Mouse (Mus musculus): ENCODE data around the gene Fbxl8. TPM values are rescaled to one million over a fixed set of nuclear protein-coding genes. Genes with fewer than 3 reads are reported as not detected.
A peak's percentile ranks its signal among the peaks of the same experiment; 100 is the strongest.

Fbxl8 gene
- polyA plus RNA-seq, 1 experiment from 2014 or later = 3.1 TPM

- Histone ChIP-seq H3K9ac (replicated peaks; ENCODE audit: low read length) (peak overlapping the region; percentile 88), H3K4me2 (replicated peaks; ENCODE audit: low read depth, low read length) (peak overlapping the region; percentile 97), H3K4me3 (ENCODE audit: low read length) (peak overlapping the region; percentile 97), H3K27me3 (ENCODE audit: insufficient read depth, low read length) (no peaks in the 10 kb centered on the region), H3K9me3 (ENCODE audit: low read length) (no peaks in the 10 kb centered on the region), H3K27ac (ENCODE audit: low read length) (no peak overlapping the region; the same call in 1 of the 2 replicates), H3K36me3 (ENCODE audit: insufficient read depth, low read length) (peaks cover 41% of the 10 kb centered on the region), H3K4me1 (ENCODE audit: insufficient read depth, low read length) (peaks cover 19% of the 10 kb centered on the region)
- 52% methylated on average over 18 of the region's 18 CpGs for WGBS
- ATAC-seq (ENCODE audit: low FRiP score, low TSS enrichment) = no peak
These were observed 34.2 kb downstream of the Fbxl8 start for GRCm38 (mm10) chr8:105298351-105299252.

- H3K36me3 ChIP-seq (ENCODE audit: insufficient read depth, low read length) = peaks cover 51% of the 10 kb centered on the region
- WGBS = 95% methylated on average over 8 of the region's 8 CpGs
- no peak for ATAC-seq (ENCODE audit: low FRiP score, low TSS enrichment)
These were observed 35.5 kb downstream of the Fbxl8 start for GRCm38 (mm10) chr8:105299962-105300361.

GRCm38 (mm10) chr8:105303396-105303795 lies 38.9 kb downstream of the Fbxl8 start:
- no peak for ATAC-seq (ENCODE audit: low FRiP score, low TSS enrichment)
- Histone ChIP-seq H3K9me3 (ENCODE audit: low read length) (no peaks in the 10 kb centered on the region), H3K27ac (ENCODE audit: low read length) (no peak overlapping the region), H3K27me3 (ENCODE audit: insufficient read depth, low read length) (no peaks in the 10 kb centered on the region), H3K4me1 (ENCODE audit: insufficient read depth, low read length) (peaks cover 32% of the 10 kb centered on the region), H3K9ac (replicated peaks; ENCODE audit: low read length) (no peak overlapping the region), H3K4me3 (ENCODE audit: low read length) (no peak overlapping the region), H3K36me3 (ENCODE audit: insufficient read depth, low read length) (peaks cover 71% of the 10 kb centered on the region), H3K4me2 (replicated peaks; ENCODE audit: low read depth, low read length) (no peak overlapping the region)
- WGBS = 86% methylated on average over 8 of the region's 8 CpGs

More at GRCm38 (mm10) chr8:105299962-105300361, 35.5 kb downstream of the Fbxl8 start:
- Histone ChIP-seq H3K4me2 (replicated peaks; ENCODE audit: low read depth, low read length) (no peak overlapping the region), H3K27me3 (ENCODE audit: insufficient read depth, low read length) (no peaks in the 10 kb centered on the region), H3K4me3 (ENCODE audit: low read length) (no peak overlapping the region), H3K9me3 (ENCODE audit: low read length) (no peaks in the 10 kb centered on the region), H3K4me1 (ENCODE audit: insufficient read depth, low read length) (peaks cover 27% of the 10 kb centered on the region), H3K27ac (ENCODE audit: low read length) (no peak overlapping the region), H3K9ac (replicated peaks; ENCODE audit: low read length) (no peak overlapping the region)

- Histone ChIP-seq H3K4me1 (ENCODE audit: insufficient read depth, low read length) (peaks cover 27% of the 10 kb centered on the region), H3K9me3 (ENCODE audit: low read length) (no peaks in the 10 kb centered on the region), H3K27ac (ENCODE audit: low read length) (no peak overlapping the region), H3K4me3 (ENCODE audit: low read length) (no peak overlapping the region), H3K36me3 (ENCODE audit: insufficient read depth, low read length) (peaks cover 74% of the 10 kb centered on the region), H3K9ac (replicated peaks; ENCODE audit: low read length) (no peak overlapping the region), H3K4me2 (replicated peaks; ENCODE audit: low read depth, low read length) (no peak overlapping the region), H3K27me3 (ENCODE audit: insufficient read depth, low read length) (no peaks in the 10 kb centered on the region)
- ATAC-seq (ENCODE audit: low FRiP score, low TSS enrichment) = no peak
- 80% methylated on average over 9 of the region's 9 CpGs for WGBS
These were observed 39.4 kb downstream of the Fbxl8 start for GRCm38 (mm10) chr8:105303874-105304273.

DNA sequence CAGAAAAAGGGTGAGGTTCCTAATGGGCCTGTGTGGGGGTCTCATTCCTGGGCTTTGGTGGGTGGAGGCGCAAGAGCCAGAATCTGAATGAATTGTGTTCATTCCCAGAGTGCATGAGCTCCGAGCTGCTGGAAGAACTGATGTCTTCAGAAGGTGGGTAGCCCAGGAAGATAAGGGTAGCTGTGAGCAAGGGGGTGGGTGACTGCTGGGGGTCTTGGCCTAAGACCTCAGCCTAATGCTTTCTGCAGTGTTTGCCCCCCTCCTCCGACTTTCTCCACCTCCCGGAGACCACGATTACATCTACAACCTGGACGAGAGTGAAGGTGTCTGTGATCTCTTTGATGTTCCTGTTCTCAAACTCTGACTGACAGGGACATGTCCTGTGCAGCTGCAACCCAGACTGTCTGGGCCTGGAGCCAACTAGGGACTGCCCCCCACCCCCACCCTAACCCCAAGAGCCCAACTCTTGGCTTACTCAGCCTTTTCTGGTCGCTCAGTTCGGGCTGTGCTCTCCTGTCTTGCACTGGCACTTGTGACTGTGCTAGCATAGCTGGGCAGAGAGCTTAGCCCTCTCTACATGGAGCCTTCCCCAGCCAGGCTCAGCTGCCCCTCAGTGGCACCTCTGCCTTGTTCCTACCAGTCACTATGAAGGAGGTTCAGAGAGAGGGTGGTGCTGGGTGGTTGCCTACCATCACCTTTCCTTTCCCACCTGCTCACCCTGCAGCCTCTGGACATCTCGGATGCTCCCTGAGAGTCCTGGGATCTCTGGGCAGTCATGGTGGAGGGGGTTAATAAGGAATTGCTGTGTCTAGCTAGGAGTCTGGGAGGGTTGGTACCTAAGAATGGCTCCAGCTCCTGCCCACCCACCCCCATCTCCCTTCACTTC lies 40.1 kb downstream of the Fbxl8 start:
- no peaks in the 10 kb centered on the region for H3K9me3 ChIP-seq (ENCODE audit: low read length)
- no peak overlapping the region for H3K9ac ChIP-seq (replicated peaks; ENCODE audit: low read length)
- no peak overlapping the region for H3K4me2 ChIP-seq (replicated peaks; ENCODE audit: low read depth, low read length)
- H3K36me3 ChIP-seq (ENCODE audit: insufficient read depth, low read length) = peaks cover 77% of the 10 kb centered on the region
- no peak overlapping the region for H3K4me3 ChIP-seq (ENCODE audit: low read length)
- H3K4me1 ChIP-seq (ENCODE audit: insufficient read depth, low read length) = peaks cover 24% of the 10 kb centered on the region
- H3K27me3 ChIP-seq (ENCODE audit: insufficient read depth, low read length) = no peaks in the 10 kb centered on the region
- no peak for ATAC-seq (ENCODE audit: low FRiP score, low TSS enrichment)
- peak overlapping the region; percentile 55 for H3K27ac ChIP-seq (ENCODE audit: low read length)
- WGBS = 64% methylated on average over 9 of the region's 9 CpGs

- no peaks in the 10 kb centered on the region for H3K9me3 ChIP-seq (ENCODE audit: low read length)
- H3K4me1 ChIP-seq (ENCODE audit: insufficient read depth, low read length) = peaks cover 24% of the 10 kb centered on the region
- peak within 1 kb of the TSS; percentile 65 for H3K9ac ChIP-seq (replicated peaks; ENCODE audit: low read length)
- 4% methylated on average over 29 of the region's 30 CpGs for WGBS
- H3K27me3 ChIP-seq (ENCODE audit: insufficient read depth, low read length) = no peaks in the 10 kb centered on the region
- peak; percentile 94 for ATAC-seq (ENCODE audit: low FRiP score, low TSS enrichment)
- peak within 1 kb of the TSS; percentile 82 for H3K27ac ChIP-seq (ENCODE audit: low read length)
- peak within 1 kb of the TSS; percentile 44 for H3K4me3 ChIP-seq (ENCODE audit: low read length)
- H3K4me2 ChIP-seq (replicated peaks; ENCODE audit: low read depth, low read length) = peak within 1 kb of the TSS; percentile 63
- peaks cover 72% of the 10 kb centered on the region for H3K36me3 ChIP-seq (ENCODE audit: insufficient read depth, low read length)
These were observed 41.0 kb downstream of the Fbxl8 start, which contains the start of gene Elmo3 for GRCm38 (mm10) chr8:105305211-105306145. TSS of gene Elmo3 (plus strand) at chr8:105305601.

DNA sequence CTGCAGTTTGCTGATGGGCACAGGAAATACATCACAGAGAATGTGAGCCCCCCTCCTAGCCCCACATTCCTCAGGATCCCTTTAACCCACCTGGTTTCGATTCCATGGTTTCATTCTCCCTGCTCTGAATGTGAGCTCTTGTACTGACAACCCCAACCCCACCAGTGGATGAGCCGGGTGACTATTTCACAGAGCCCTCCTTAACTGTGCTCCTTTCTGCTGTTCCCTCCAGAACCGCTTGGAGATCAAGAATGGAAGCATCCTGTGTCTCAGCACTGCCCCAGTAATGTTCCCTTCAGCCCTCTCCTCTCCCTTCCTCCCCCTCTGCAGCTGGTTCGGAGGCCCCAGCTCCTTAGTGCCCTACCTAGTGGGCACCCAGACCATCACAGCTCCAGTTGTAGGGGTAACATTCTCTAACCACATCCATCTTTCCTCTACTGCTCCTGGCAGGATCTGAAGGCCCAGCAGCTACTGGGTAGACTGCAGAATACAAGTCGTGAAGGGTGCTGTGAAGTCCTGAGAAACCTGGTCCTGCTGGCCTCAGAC lies 41.8 kb downstream of the Fbxl8 start:
- WGBS = 52% methylated on average over 5 of the region's 5 CpGs
- Histone ChIP-seq H3K27me3 (ENCODE audit: insufficient read depth, low read length) (no peaks in the 10 kb centered on the region), H3K27ac (ENCODE audit: low read length) (peak overlapping the region; percentile 32; the same call in 1 of the 2 replicates), H3K9me3 (ENCODE audit: low read length) (no peaks in the 10 kb centered on the region), H3K4me1 (ENCODE audit: insufficient read depth, low read length) (peaks cover 24% of the 10 kb centered on the region), H3K9ac (replicated peaks; ENCODE audit: low read length) (peak overlapping the region; percentile 65), H3K4me3 (ENCODE audit: low read length) (peak overlapping the region; percentile 44), H3K4me2 (replicated peaks; ENCODE audit: low read depth, low read length) (peak overlapping the region; percentile 63), H3K36me3 (ENCODE audit: insufficient read depth, low read length) (peaks cover 66% of the 10 kb centered on the region)
- ATAC-seq (ENCODE audit: low FRiP score, low TSS enrichment) = peak; percentile 28

DNA sequence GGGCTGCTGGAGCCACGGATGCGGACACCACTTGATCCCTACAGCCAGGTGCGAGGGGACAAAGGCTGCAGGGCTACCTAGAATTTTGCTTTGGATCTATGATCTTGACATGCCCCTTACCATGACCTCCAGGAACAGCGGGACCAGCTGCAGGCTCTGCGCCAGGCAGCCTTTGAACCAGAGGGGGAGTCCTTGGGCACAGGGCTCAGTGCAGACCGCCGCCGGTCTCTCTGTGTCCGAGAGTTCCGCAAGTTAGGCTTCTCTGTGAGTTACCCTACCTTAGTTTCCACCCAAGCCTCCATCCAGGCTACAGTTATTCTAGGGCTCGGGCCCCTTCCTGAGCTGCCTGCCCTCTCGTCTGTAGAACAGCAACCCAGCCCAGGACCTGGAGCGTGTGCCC lies 43.2 kb downstream of the Fbxl8 start:
- Histone ChIP-seq H3K4me3 (ENCODE audit: low read length) (no peak overlapping the region), H3K27ac (ENCODE audit: low read length) (no peak overlapping the region), H3K27me3 (ENCODE audit: insufficient read depth, low read length) (no peaks in the 10 kb centered on the region), H3K36me3 (ENCODE audit: insufficient read depth, low read length) (peaks cover 62% of the 10 kb centered on the region), H3K4me1 (ENCODE audit: insufficient read depth, low read length) (peaks cover 24% of the 10 kb centered on the region), H3K4me2 (replicated peaks; ENCODE audit: low read depth, low read length) (no peak overlapping the region), H3K9ac (replicated peaks; ENCODE audit: low read length) (no peak overlapping the region), H3K9me3 (ENCODE audit: low read length) (no peaks in the 10 kb centered on the region)
- ATAC-seq (ENCODE audit: low FRiP score, low TSS enrichment) = no peak
- 94% methylated on average over 13 of the region's 13 CpGs for WGBS

- peaks cover 64% of the 10 kb centered on the region for H3K36me3 ChIP-seq (ENCODE audit: insufficient read depth, low read length)
- H3K4me2 ChIP-seq (replicated peaks; ENCODE audit: low read depth, low read length) = no peak overlapping the region
- peaks cover 24% of the 10 kb centered on the region for H3K4me1 ChIP-seq (ENCODE audit: insufficient read depth, low read length)
- H3K9ac ChIP-seq (replicated peaks; ENCODE audit: low read length) = no peak overlapping the region
- no peak overlapping the region for H3K27ac ChIP-seq (ENCODE audit: low read length)
- WGBS = 96% methylated on average over 10 of the region's 10 CpGs
- H3K27me3 ChIP-seq (ENCODE audit: insufficient read depth, low read length) = no peaks in the 10 kb centered on the region
- no peaks in the 10 kb centered on the region for H3K9me3 ChIP-seq (ENCODE audit: low read length)
- ATAC-seq (ENCODE audit: low FRiP score, low TSS enrichment) = no peak
- no peak overlapping the region for H3K4me3 ChIP-seq (ENCODE audit: low read length)
These were observed 44.0 kb downstream of the Fbxl8 start for GRCm38 (mm10) chr8:105308428-105308827.

Data from kidney, embryonic 16.5 days (tissue).